Mouse (Mus musculus) embryo, embryonic 11.5 days (tissue): ENCODE measurements around the gene Ednra.

Source experiments
- DNase-seq: peaks from one replicate; pipeline ENCODE4 v3.0.0-alpha.2; 2012; ENCODE audit warnings: low read depth, low spot score

Ednra gene

DNA sequence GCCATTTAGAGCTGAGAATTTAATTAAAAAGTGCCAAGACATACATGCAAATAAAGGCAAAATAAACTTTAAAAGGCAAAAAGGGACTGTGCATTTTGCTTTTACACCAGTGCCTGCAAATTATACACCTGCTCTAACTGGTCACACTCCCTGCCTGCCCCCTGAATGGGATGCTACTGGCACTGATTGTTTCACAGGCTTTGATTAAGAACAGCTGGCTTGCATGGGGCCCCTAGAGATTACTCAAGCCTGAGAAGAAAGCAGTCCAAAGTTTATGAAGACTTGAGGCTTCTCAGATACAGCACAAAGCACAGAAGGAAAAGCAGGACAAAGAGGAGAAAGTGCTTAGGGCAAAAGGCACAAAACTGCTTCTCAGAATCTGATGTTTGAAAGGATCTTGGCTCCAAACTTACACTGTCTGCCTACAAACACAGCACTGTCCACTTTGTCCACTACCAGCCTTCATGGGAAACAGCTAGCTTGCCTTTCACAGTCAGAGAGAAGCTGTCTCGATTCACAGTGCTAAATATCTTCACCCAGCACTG lies 73.5 kb downstream of the Ednra start:
- no peak for DNase-seq

DNA sequence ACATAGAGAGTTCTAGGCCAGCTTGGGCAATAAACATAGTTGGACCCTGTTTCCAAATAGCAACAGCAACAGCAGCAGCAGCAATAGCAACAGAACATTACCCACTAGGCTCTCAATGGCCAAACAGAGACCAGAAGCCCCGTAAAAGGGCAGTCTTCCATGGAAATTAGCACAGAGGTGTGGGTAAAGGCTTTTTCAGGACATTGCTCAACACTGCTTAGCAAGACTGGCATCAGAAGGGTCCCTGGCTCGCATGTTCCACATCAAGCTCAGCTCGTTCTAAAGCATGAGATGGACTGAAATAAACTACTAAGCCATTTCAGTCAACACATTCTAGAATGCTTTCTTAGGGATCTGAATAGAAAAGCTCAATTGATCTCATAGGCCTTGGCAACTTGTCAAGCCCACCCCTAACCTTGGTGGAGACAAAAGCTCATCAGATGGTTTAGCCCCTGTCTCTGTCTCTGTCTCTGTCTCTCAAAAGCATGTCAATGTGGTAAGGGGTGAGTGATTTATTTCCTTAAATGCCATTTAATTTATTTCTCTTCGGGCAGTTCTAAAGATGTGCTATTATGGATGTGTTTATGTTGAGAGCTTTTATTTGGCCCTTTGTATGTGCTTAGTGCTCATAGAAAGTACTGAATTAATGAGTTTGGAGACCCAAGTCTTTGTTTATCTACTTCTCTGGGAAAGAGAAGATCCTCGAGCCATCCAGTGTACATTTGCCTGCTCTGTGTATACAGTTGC lies 84.0 kb downstream of the Ednra start:
- no peak for DNase-seq

DNA sequence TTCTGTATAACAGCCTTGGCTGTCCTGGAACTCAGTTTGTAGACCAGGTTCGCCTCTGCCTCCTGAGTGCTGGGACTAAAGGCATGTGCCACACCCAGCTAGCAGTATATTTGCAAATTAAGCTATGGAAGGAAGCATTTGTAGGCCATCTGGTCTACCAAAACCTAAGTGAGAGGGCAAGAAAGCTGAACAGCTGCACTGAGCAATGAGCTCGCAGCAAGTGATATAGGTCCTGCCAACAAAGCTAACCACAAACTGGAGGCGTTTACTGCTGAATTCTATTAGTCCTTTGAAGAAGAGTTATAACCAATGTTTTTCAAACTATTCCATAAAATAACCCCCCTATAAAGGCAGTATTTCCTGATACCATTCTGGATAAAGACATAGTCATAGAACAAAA lies 86.7 kb downstream of the Ednra start:
- no peak for DNase-seq

DNA sequence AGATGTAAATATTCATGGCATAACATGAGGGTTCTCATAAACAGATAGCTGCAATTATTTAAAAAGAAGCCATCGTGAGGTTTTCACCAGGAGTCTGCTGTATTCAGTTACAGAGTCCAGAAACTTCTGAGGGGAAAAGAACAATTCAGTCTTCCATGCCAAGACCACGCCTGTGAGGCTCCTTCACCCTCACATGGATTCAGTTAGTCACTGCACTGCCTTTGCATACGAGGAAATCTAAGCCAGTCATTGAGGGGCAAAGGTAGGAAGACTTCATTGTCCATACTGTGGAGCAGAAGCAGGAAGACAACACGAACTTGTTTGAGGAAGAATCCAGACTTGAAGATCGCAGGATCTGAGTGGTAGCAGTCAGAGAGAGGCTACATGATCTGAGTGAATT lies 90.2 kb downstream of the Ednra start:
- DNase-seq, result no peak

DNA sequence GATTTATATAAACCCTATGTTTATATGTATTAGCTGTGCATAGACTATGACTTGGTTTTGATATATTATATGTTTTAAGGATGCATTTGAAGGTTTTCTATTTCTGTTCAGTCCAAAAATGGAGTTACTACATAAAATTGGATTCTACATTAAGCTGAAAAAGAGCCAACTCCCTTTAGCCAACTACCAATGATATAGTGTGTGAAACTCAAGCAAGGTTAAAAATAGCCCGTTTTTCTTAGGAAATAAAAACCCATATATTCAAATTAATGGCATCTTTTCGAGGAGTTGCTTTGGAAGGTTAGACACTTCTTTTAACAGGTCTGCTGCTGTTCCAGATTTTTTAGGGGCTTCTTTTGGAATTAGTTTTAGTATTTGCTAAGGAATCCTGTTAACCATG lies 91.1 kb downstream of the Ednra start:
- no peak for DNase-seq

DNA sequence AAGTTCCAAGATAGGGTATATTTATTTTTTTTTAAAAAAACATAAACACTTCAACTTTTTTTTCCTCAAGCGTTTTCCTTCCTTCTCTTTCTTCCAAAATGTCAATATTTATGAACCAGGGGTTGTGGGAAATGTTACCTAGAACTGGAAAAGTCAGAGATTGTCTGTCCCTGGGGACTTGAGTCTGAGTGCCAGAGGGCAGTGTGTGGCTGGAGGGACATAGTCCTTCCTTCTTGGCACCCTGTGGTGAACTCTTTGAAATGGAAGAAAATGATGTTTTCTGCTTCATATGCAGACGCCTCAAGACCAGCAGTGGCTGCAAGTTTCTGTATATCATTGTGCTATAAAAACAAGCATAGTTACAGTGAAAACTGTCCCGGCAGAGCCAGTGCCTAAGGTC lies 93.6 kb downstream of the Ednra start:
- no peak for DNase-seq

DNA sequence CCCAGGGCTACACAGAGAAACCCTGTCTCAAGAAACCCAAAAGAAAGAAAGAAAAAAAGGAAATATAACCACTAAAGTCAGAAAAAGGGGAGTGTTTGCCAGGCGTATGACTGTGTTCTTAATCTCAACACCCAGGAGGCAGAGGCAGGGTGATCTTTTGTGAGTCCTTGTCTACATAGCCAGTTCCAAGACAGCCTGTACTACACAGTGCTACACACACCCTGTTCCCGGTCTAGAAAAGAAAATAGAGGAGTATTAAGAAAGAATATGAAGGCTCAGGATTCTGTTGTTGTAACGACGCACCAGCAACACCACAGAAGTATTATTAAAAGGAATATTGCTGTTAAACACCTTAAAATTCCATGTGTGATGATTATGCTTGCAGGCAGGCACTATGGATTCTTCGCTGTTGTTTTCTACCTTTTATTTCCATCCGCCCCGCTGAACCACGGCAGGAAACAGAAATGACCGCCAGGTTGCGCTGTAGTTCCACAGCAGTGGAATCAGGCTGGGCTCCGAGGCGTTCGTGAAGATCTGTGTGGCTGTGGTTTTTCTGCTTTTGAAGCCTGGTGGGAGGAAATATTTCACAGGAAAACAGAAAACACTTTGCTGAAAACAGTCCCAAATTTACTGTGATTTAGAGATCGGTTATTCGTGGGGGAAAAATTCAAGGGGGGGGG lies 94.3 kb downstream of the Ednra start:
- DNase-seq, result peak; percentile 78

DNA sequence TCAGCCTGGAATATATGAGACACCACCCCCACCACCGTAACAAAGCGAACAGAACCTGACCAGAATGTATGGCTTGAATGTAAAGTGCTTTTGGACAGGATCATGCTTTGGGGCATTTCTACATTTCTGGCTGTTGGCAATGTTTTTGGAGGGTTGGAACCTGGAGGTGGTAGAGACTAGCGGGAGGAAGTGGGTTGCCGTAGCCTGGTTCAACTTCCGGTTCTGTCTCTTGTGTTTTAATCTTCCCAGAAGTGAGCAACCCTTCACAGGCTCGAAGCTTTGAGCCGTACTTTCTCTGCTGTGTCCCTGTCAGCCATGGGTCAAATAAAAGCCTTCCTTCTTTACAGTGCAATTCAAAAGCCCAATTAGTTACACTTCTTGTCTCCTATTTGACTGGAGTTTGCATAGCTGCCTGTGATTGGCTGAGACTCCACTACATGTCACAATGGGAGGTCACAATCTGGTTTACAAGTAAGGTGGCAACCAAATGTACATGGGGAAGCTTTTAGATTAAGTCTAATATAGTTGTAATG lies 100.5 kb downstream of the Ednra start:
- no peak for DNase-seq

DNA sequence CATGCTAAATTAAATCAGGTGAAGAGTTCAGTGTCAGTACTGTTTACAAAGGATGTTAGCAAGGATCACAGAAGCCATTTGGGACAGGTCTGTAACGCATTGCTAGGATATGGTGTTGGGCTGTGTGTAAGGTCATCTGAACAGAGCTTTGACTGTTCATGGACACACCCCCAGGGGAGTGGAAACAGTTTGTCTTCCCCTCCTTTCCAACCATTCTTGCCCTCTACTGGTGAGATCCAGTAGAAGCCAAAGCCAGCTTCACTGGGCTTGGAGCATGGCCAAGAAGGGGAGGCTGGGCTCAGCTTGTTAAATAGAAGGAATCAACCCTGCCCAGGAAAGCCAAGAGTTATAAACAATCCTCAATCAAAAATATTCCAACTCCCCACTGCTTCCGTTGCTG lies 106.3 kb downstream of the Ednra start:
- no peak for DNase-seq
